Mouse (Mus musculus): Measurements from ENCODE around the gene Zfp672. TPM values are rescaled to one million over a fixed set of nuclear protein-coding genes. Genes with fewer than 3 reads are reported as not detected.
A peak's percentile ranks its signal among the peaks of the same experiment; 100 is the strongest.

The Zfp672 gene
- polyA plus RNA-seq, 1 experiment from 2014 or later = 50.6 TPM

- WGBS = under 1% methylated on average over 61 of the region's 63 CpGs
- H3K4me3 ChIP-seq (ENCODE audit: low read depth, low read length) = peak overlapping the region; percentile 87
- H3K4me2 ChIP-seq = peak overlapping the region; percentile 76
- no peaks in the 10 kb centered on the region for H3K9me3 ChIP-seq (ENCODE audit: control insufficient read depth, low read length)
- DNase-seq (ENCODE audit: low spot score) (peak; percentile 95), ATAC-seq (replicated peaks; ENCODE audit: low FRiP score) (peak; percentile 98)
- H3K9ac ChIP-seq (ENCODE audit: low read depth, low read length) = peak overlapping the region; percentile 93
- peak overlapping the region; percentile 99 for H3K27ac ChIP-seq (ENCODE audit: low read depth, low read length)
- peaks cover 20% of the 10 kb centered on the region for H3K36me3 ChIP-seq (ENCODE audit: control insufficient read depth, insufficient read depth, low read length)
- H3K27me3 ChIP-seq (replicated peaks; ENCODE audit: control insufficient read depth, insufficient read depth, low read length) = no peaks in the 10 kb centered on the region
- peaks cover 24% of the 10 kb centered on the region for H3K4me1 ChIP-seq (replicated peaks; ENCODE audit: control insufficient read depth, insufficient read depth, low read length)
Observed at GRCm38 (mm10) chr11:58322824-58323569, 7.1 kb downstream of the Zfp672 start.

GRCm38 (mm10) chr11:58316768-58317390 is 13.3 kb downstream of the Zfp672 start:
- Histone ChIP-seq H3K9me3 (ENCODE audit: control insufficient read depth, low read length) (no peaks in the 10 kb centered on the region), H3K36me3 (ENCODE audit: control insufficient read depth, insufficient read depth, low read length) (peaks cover 24% of the 10 kb centered on the region), H3K4me1 (replicated peaks; ENCODE audit: control insufficient read depth, insufficient read depth, low read length) (peaks cover 4% of the 10 kb centered on the region), H3K27me3 (replicated peaks; ENCODE audit: control insufficient read depth, insufficient read depth, low read length) (no peaks in the 10 kb centered on the region), H3K4me2 (no peak overlapping the region), H3K27ac (ENCODE audit: low read depth, low read length) (no peak overlapping the region), H3K9ac (ENCODE audit: low read depth, low read length) (no peak overlapping the region), H3K4me3 (ENCODE audit: low read depth, low read length) (no peak overlapping the region)
- ATAC-seq (replicated peaks; ENCODE audit: low FRiP score) (0 out of 2 replicates have a peak, but pooled peaks have one; percentile 28), DNase-seq (ENCODE audit: low spot score) (no peak)
- WGBS = 72% methylated on average over 28 of the region's 28 CpGs

- ATAC-seq (replicated peaks; ENCODE audit: low FRiP score) = no peak
- H3K27ac ChIP-seq (ENCODE audit: low read depth, low read length) = no peak overlapping the region
- H3K4me3 ChIP-seq (ENCODE audit: low read depth, low read length) = no peak overlapping the region
- no peak for DNase-seq (ENCODE audit: low spot score)
- no peak overlapping the region for H3K4me2 ChIP-seq
- H3K4me1 ChIP-seq (replicated peaks; ENCODE audit: control insufficient read depth, insufficient read depth, low read length) = no peaks in the 10 kb centered on the region
- H3K9me3 ChIP-seq (ENCODE audit: control insufficient read depth, low read length) = no peaks in the 10 kb centered on the region
- 86% methylated on average over 17 of the region's 17 CpGs for WGBS
- H3K9ac ChIP-seq (ENCODE audit: low read depth, low read length) = no peak overlapping the region
- H3K36me3 ChIP-seq (ENCODE audit: control insufficient read depth, insufficient read depth, low read length) = peaks cover 24% of the 10 kb centered on the region
- H3K27me3 ChIP-seq (replicated peaks; ENCODE audit: control insufficient read depth, insufficient read depth, low read length) = no peaks in the 10 kb centered on the region
Observed at GRCm38 (mm10) chr11:58316344-58316743, 13.8 kb downstream of the Zfp672 start.

GRCm38 (mm10) chr11:58315536-58316168 is 14.5 kb downstream of the Zfp672 start:
- DNase-seq (ENCODE audit: low spot score) = no peak

GRCm38 (mm10) chr11:58314069-58314468 is 16.1 kb downstream of the Zfp672 start:
- Histone ChIP-seq H3K27ac (ENCODE audit: low read depth, low read length) (no peak overlapping the region), H3K36me3 (ENCODE audit: control insufficient read depth, insufficient read depth, low read length) (peaks cover 22% of the 10 kb centered on the region), H3K27me3 (replicated peaks; ENCODE audit: control insufficient read depth, insufficient read depth, low read length) (no peaks in the 10 kb centered on the region), H3K9me3 (ENCODE audit: control insufficient read depth, low read length) (no peaks in the 10 kb centered on the region), H3K4me3 (ENCODE audit: low read depth, low read length) (no peak overlapping the region), H3K4me2 (no peak overlapping the region), H3K4me1 (replicated peaks; ENCODE audit: control insufficient read depth, insufficient read depth, low read length) (no peaks in the 10 kb centered on the region), H3K9ac (ENCODE audit: low read depth, low read length) (no peak overlapping the region)
- DNase-seq (ENCODE audit: low spot score) (no peak), ATAC-seq (replicated peaks; ENCODE audit: low FRiP score) (no peak)
- 85% methylated on average over 6 of the region's 6 CpGs for WGBS

More at GRCm38 (mm10) chr11:58315536-58316168, 14.5 kb downstream of the Zfp672 start:
- 90% methylated on average over 5 of the region's 5 CpGs for WGBS
- Histone ChIP-seq H3K4me2 (no peak overlapping the region), H3K27me3 (replicated peaks; ENCODE audit: control insufficient read depth, insufficient read depth, low read length) (no peaks in the 10 kb centered on the region), H3K4me3 (ENCODE audit: low read depth, low read length) (no peak overlapping the region), H3K27ac (ENCODE audit: low read depth, low read length) (no peak overlapping the region), H3K4me1 (replicated peaks; ENCODE audit: control insufficient read depth, insufficient read depth, low read length) (no peaks in the 10 kb centered on the region), H3K9ac (ENCODE audit: low read depth, low read length) (no peak overlapping the region), H3K9me3 (ENCODE audit: control insufficient read depth, low read length) (no peaks in the 10 kb centered on the region), H3K36me3 (ENCODE audit: control insufficient read depth, insufficient read depth, low read length) (peaks cover 24% of the 10 kb centered on the region)
- no peak for ATAC-seq (replicated peaks; ENCODE audit: low FRiP score)

- DNase-seq (ENCODE audit: low spot score) (no peak), ATAC-seq (replicated peaks; ENCODE audit: low FRiP score) (no peak)
- 94% methylated on average over 9 of the region's 9 CpGs for WGBS
- Histone ChIP-seq H3K36me3 (ENCODE audit: control insufficient read depth, insufficient read depth, low read length) (no peaks in the 10 kb centered on the region; the same call in 1 of the 2 replicates), H3K4me3 (ENCODE audit: low read depth, low read length) (no peak overlapping the region), H3K9ac (ENCODE audit: low read depth, low read length) (no peak overlapping the region), H3K4me1 (replicated peaks; ENCODE audit: control insufficient read depth, insufficient read depth, low read length) (peaks cover 6% of the 10 kb centered on the region), H3K27ac (ENCODE audit: low read depth, low read length) (no peak overlapping the region), H3K27me3 (replicated peaks; ENCODE audit: control insufficient read depth, insufficient read depth, low read length) (no peaks in the 10 kb centered on the region), H3K4me2 (no peak overlapping the region), H3K9me3 (ENCODE audit: control insufficient read depth, low read length) (no peaks in the 10 kb centered on the region)
Observed at GRCm38 (mm10) chr11:58308661-58309060, 21.5 kb downstream of the Zfp672 start.

- DNase-seq (ENCODE audit: low spot score) (peak; percentile 75), ATAC-seq (replicated peaks; ENCODE audit: low FRiP score) (peak; percentile 83)
- WGBS = under 1% methylated on average over 42 of the region's 42 CpGs
- H3K36me3 ChIP-seq (ENCODE audit: control insufficient read depth, insufficient read depth, low read length) = no peaks in the 10 kb centered on the region; the same call in 1 of the 2 replicates
- H3K27ac ChIP-seq (ENCODE audit: low read depth, low read length) = peak overlapping the region; percentile 88
- H3K9ac ChIP-seq (ENCODE audit: low read depth, low read length) = peak overlapping the region; percentile 92
- H3K4me2 ChIP-seq = peak overlapping the region; percentile 92
- H3K9me3 ChIP-seq (ENCODE audit: control insufficient read depth, low read length) = no peaks in the 10 kb centered on the region
- H3K4me1 ChIP-seq (replicated peaks; ENCODE audit: control insufficient read depth, insufficient read depth, low read length) = peaks cover 8% of the 10 kb centered on the region
- H3K4me3 ChIP-seq (ENCODE audit: low read depth, low read length) = peak overlapping the region; percentile 68
- H3K27me3 ChIP-seq (replicated peaks; ENCODE audit: control insufficient read depth, insufficient read depth, low read length) = no peaks in the 10 kb centered on the region
Observed at GRCm38 (mm10) chr11:58307411-58308080, 22.6 kb downstream of the Zfp672 start.

GRCm38 (mm10) chr11:58306860-58307308 is 23.3 kb downstream of the Zfp672 start, which contains the start of gene Zfp692:
Gene Zfp692, plus strand, starts transcription at chr11:58307069.
- Histone ChIP-seq H3K4me1 (replicated peaks; ENCODE audit: control insufficient read depth, insufficient read depth, low read length) (peaks cover 8% of the 10 kb centered on the region), H3K27me3 (replicated peaks; ENCODE audit: control insufficient read depth, insufficient read depth, low read length) (no peaks in the 10 kb centered on the region), H3K4me3 (ENCODE audit: low read depth, low read length) (peak within 1 kb of the TSS; percentile 68), H3K27ac (ENCODE audit: low read depth, low read length) (peak within 1 kb of the TSS; percentile 88), H3K9me3 (ENCODE audit: control insufficient read depth, low read length) (no peaks in the 10 kb centered on the region), H3K4me2 (peak within 1 kb of the TSS; percentile 92), H3K9ac (ENCODE audit: low read depth, low read length) (peak within 1 kb of the TSS; percentile 92), H3K36me3 (ENCODE audit: control insufficient read depth, insufficient read depth, low read length) (no peaks in the 10 kb centered on the region; the same call in 1 of the 2 replicates)
- under 1% methylated on average over 34 of the region's 34 CpGs for WGBS
- DNase-seq (ENCODE audit: low spot score) (peak; percentile 92), ATAC-seq (replicated peaks; ENCODE audit: low FRiP score) (peak; percentile 58)
